ENCODE assay signal across 11 mouse cellular contexts in genomic region chr4:151288893-151289585, GRCm38 (mm10).
DNase-seq lines count a peak whose midpoint lies in the region; ATAC-seq lines count a peak whose summit lies in the region.
"Had no signal": no experiment of that assay in that cellular context is flagged by ENCODE, and none has a peak within 500 bp of the region (broad histone marks: within the 10 kb centered on the region; RNA-seq: fewer than 3 reads in every experiment).

No protein-coding gene starts in this region.

- no peaks in the 10 kb centered on the region for H3K9me3 ChIP-seq in intestine, embryonic 15.5 days
- H3K9me3 ChIP-seq: neural tube, embryonic 12.5 days had no signal

- intact Hi-C loops in heart, postnatal 10 days (cut with DNase I) = no loop called here
- intact Hi-C loops in left cerebral cortex, postnatal 25 days (cut with DNase I) = no loop called here

- H3K4me1 ChIP-seq in intestine, embryonic 15.5 days (replicated peaks) = no peaks in the 10 kb centered on the region

- H3K36me3 ChIP-seq in intestine, embryonic 15.5 days = no peaks in the 10 kb centered on the region
- H3K36me3 ChIP-seq: neural tube, embryonic 12.5 days had no signal

- no peaks in the 10 kb centered on the region for H3K27me3 ChIP-seq in intestine, embryonic 15.5 days (replicated peaks)
- H3K27me3 ChIP-seq: neural tube, embryonic 12.5 days had no signal

- H3K9ac ChIP-seq in intestine, embryonic 15.5 days = no peak overlapping the region
- H3K9ac ChIP-seq: neural tube, embryonic 12.5 days had no signal

- ATAC-seq in megakaryocyte-erythroid progenitor cell, adult 5-6 weeks (replicated peaks; ENCODE audit: low FRiP score, low TSS enrichment, poor library complexity, severe bottlenecking) = no peak
- ATAC-seq in intestine, embryonic 15.5 days = no peak

- no peak overlapping the region for H3K27ac ChIP-seq in intestine, embryonic 15.5 days
- H3K27ac ChIP-seq: neural tube, embryonic 12.5 days had no signal

- DNase-seq in heart, postnatal 10 days = peak; percentile 48 to 61
- DNase-seq in heart, adult 9 months (ENCODE audit: low spot score in 2 of 2) = no peak
- DNase-seq in 416B (ENCODE audit: low read depth) = peak; percentile 4
- DNase-seq in c-Kit-positive CD71-negative TER-119-negative erythroid progenitor cells, embryonic 14.5 days (ENCODE audit: low read depth) = peak; percentile 4
- peak; percentile 82 to 83 for DNase-seq in kidney, postnatal 4 days
- no peak for DNase-seq in left cerebral cortex, postnatal 25 days (ENCODE audit: low spot score in 2 of 2)
- DNase-seq: cerebellum, adult 9-10 months; left cerebral cortex, postnatal 4 days had no signal

- H3K4me2 ChIP-seq in intestine, embryonic 15.5 days (replicated peaks) = no peak overlapping the region
- H3K4me2 ChIP-seq: neural tube, embryonic 12.5 days had no signal

- WGBS in intestine, embryonic 15.5 days = 51% methylated on average over 6 of the region's 6 CpGs

- no peak overlapping the region for H3K4me3 ChIP-seq in intestine, embryonic 15.5 days (replicated peaks)
- H3K4me3 ChIP-seq: neural tube, embryonic 12.5 days had no signal

Comparison
In these comparisons a context has a peak if more than half of its experiments do, and no peak if none do; other contexts are left out.
1. DNase-seq: peak in heart, postnatal 10 days (2 of 2), 416B (single experiment), c-Kit-positive CD71-negative TER-119-negative erythroid progenitor cells, embryonic 14.5 days (single experiment) and kidney, postnatal 4 days (2 of 2); none in heart, adult 9 months (0 of 2) and left cerebral cortex, postnatal 25 days (0 of 2).